Mouse (Mus musculus) urinary bladder, postnatal 10 days (tissue): Measurements from ENCODE around the gene Ndufb5.
"Not testable (repeated sequence)": the region's sequence is repeated elsewhere in the genome, so short reads cannot be mapped to it uniquely, and the experiment has no call there.

ENCODE experiments used
- DNase-seq: peaks from one replicate; pipeline ENCODE4 v3.0.0; 2022; ENCODE audit warnings: low spot score

The Ndufb5 gene

DNA sequence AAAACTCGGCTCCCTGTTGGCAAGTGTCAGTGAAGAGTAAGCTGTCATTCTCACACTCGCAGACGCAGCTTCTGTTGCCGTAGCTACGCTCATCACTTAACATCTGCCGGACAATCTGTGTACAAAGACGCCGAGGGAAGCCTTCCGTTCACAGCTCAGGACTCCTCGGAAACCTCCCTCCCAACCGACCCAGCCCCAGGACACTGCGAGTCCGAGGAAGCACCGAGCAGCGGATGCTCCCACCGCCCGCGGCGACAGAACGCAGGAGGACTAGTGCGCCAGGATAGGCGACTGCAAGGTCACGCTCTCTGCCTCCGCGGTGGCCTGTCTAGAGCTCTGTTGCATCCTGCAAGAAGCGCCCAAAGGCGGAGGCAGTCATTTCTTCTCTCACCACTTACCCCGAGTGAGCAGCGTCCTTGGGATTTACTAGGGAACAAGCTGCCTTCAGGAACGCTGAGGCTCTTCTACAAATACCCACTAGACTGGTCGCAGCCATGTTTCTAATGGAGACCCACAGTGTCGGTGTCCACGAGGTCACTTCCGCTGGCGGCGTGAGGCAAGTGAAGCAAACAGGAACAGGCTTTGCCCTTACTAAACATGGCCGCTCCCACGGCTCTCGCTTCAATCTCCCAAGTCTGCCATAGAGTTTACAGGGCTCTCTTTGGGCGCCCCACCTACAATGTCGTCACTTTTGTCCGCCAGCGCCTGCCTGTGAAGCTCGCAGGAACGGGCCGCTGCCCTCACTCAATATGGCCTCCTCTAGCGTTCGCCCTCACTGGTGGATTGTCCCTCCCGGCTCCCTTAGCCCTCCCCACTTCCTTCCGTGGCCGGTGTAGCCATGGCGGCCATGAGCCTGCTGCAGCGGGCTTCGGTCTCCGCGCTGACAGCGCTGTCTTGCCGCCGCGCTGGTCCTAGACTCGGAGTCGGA lies at the start of gene Ndufb5:
Ndufb5 (plus strand) TSS at position 747 of the 928 bp plus-strand sequence.
- DNase-seq: peak; percentile 86

DNA sequence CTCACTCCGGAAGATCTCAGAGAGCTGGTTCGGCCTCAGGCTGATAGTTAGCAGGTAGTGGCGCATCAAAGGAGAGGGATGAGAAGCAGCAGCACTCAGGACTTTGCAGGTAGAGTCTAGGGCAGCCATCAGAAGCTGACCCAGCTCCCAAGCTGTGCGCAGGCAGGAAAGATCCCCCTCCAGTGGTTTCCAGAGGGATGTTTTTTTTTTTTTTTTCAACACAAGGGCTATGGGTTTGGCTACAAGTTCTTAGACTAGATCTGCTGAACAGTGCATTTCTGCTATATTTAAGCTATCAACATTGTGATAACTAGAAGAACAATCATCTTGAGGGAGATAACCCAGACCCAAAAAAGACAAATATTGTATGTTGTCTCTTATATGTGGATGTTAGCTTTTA lies 49.6 kb upstream of the Ndufb5 start:
- no peak for DNase-seq

DNA sequence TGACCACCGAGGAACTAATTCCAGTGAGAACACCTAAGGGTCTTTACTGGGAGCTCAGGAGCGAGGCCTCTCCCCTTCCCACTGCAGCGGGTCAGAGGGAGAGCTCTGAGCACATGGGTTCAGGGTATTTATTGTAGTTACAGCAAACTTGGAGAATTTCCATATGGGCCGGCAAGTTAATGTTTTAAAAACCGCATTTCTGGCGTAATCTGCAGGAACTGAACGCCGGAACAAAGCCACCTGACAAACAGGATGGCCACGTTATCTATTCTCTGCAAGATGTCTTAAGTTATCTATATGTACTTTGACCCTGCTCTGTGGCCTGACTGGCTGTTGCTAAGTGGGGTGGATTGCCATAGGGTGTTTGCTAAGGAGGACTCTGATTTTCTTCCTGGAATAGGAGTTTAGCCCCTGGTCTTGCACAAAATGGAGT lies 47.2 kb upstream of the Ndufb5 start:
- DNase-seq: no peak

DNA sequence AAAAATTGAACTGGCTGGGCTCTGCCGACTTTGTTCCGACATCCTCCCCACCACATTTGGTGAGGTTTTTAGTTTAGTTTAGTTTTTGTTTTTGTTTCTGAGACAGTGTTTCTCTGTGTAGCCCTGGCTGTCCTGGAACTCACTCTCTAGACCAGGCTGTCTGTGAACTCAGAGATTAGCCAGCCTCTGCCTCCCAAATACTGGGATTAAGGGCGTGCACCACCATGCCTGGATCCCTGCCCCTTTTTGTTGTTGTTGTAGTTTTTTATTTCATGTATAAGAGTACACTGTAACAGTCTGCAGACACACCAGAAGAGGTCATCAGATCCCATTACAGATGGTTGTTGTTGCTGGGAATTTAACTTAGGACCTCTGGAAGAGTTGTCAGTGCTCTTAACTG lies 46.8 kb upstream of the Ndufb5 start:
- DNase-seq: no peak

DNA sequence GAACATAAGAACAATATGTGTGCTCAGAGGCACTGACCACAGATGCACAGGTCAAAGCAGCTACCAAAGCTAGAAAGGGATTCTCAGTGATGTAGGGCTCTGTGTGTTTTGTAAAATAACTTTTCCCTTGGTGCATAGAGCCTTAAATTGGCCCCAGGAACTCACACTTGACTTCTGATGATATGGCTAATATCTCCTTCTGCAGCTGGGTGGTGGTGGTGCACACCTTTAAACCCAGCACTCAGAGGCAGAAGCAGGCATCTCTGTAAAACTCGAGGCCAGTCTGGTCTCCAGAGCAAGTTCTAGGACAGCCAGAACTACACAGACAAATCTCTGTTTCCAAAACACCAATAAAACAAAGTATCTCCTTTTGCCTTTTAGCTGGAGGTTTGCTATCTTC lies 45.9 kb upstream of the Ndufb5 start:
- no peak for DNase-seq

DNA sequence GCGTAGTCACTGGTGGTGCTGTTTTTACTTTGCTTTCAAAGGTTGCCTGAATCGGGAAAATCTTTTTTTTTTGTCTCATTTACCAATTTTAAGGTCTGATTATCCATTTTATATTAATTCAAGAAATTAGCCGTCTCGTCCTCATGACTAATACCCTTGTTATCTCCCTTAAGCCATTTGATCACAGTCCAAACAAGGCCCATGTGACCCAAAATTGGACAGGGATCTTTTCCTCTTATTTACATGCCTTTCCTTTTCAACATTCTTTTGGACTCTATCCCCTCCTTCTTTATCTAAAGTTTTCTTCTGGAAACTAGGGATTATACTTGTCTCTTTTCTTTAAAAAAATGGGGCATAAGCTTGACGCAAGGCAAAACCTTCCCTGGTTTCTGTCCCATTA lies 44.9 kb upstream of the Ndufb5 start:
- no peak for DNase-seq

DNA sequence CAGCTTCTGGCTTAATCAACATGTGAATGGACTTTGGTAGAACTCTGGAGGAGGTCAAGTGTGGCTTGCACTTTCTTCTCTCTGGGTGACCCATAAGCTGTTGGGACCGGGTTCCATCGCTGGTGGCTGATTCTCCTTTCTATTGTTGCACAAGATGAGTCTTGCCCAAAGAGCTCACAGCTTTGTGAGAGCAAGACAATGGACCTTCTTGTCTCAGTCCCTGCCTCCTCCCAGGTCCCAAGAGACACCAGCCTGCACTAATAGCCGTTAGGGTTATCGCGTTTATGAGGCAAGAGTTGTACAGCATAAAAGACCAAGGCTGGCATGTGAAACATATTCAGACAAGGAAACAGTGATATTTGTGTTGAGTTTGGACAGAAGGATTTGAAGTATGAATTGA lies 42.6 kb upstream of the Ndufb5 start:
- DNase-seq: no peak

DNA sequence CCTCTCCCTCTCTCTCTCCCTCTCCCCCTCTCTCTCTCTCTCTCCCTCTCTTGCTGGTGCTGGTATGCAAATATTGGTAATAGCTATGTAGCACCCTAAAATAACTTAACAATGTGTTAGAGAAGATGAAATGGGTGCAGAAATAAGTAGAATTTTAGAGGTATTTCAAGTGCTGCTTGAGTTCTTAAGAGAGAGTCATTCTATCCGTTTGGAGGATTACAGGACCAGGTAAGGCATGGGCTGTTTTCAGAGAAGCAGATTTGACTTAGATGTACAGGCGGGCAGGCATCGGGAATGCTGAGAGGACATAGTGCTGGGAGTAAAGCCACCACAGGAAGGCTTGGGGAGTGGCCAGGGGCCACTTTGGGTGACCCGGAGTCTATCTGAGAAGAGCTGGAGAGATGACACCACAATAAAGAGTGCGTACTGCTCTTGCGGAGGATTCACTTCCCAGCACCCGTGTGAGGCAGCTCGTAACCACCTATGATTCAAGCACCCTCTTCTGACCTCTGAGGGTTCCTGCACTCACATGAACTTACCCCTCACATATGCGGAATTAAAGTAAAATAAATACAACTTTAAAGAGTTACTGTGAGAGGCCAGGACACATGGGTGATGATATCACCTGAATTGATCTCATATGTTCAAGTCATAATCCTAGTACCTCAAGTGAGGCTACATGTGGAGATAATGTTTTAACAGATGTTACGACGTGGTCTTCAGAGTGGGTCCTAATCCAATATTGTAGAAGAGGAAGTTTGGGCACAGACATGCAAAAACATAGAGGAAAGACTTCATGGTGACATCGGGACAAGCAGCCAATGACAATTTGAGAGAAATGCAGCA lies 41.8 kb upstream of the Ndufb5 start:
- DNase-seq: no peak

DNA sequence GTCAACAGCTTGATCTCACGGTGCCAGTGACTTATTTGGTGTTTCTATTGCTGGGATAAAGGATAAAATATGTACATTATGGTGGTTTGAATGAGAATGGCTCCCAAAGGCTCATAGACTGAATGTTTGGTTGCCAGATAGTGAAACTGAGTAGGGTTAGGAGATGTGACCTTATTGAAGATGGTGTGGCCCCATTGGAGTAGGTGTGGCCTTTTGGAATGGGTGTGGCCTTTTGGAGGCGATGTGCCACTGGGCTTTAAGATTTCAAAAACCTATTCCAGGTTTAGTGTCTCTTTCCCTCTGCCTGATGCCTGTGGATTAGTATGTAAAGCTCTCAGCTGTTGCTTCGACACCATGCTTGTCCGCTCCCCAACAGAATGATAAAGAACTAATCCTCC lies 41.2 kb upstream of the Ndufb5 start:
- DNase-seq: no peak

DNA sequence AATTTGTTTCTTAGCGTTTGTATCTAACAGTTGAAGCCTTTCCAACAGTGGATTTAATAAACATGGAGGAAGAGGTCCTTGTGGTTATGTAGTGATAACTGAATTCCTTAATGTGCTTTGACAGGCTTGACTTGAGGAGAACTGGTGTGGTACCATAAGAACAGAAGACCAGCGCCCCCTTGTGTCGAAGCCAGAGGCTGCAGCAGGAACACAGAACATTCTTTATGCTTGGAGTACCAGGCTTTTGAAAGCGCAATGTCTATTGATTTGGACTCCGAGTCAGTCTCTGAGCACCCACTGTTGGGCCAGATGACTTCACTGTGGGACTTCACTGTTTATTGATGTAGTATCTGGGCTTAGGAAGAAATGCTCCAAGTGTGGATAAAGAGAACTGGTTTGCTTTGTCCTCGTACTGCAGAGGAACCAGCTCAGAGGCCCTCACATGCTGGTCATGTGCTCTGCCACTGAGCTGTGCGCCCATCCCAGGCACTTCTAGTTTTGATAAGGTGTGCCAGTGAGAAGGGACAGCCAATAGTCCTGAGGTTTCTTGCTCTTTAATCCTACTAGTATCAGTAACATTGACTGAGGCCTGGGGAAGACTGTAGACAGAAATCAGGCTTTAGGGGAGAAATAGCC lies 38.4 kb upstream of the Ndufb5 start:
- peak; percentile 51 for DNase-seq

DNA sequence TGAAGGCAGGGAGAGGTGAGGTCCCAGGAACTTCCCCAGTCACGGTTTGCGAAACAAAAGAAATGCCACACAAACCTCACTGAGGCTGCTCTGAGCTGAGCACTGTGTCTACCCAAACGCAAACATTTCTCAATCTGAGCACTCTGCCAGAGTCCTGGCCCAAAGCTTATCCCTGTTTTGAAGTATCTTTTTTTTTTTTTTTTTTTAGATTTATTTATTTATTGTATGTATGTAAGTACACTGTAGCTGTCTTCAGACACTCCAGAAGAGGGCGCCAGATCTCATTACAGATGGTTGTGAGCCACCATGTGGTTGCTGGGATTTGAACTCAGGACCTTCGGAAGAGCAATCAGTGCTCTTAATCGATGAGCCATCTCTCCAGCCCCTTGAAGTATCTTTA lies 32.8 kb upstream of the Ndufb5 start:
- DNase-seq: not testable (repeated sequence)

DNA sequence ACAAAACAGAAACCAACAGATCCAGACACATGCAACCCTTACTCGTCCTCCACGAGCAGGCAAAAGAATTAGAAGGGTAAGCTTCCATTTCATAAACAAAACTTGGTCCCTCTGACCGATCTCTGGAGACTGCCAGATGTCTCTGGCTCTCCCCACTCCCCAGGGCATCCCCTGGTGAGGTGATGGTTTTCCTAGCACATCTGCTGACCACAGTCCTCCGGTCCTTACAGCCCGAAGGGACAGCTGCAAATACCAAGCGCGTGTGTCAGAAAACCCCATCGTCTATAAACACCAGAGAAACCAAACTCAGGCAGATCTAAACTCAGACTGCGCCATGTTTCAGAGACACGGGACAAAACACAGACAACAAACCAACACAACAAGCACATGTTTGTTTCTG lies 32.2 kb upstream of the Ndufb5 start:
- DNase-seq: not testable (repeated sequence)

DNA sequence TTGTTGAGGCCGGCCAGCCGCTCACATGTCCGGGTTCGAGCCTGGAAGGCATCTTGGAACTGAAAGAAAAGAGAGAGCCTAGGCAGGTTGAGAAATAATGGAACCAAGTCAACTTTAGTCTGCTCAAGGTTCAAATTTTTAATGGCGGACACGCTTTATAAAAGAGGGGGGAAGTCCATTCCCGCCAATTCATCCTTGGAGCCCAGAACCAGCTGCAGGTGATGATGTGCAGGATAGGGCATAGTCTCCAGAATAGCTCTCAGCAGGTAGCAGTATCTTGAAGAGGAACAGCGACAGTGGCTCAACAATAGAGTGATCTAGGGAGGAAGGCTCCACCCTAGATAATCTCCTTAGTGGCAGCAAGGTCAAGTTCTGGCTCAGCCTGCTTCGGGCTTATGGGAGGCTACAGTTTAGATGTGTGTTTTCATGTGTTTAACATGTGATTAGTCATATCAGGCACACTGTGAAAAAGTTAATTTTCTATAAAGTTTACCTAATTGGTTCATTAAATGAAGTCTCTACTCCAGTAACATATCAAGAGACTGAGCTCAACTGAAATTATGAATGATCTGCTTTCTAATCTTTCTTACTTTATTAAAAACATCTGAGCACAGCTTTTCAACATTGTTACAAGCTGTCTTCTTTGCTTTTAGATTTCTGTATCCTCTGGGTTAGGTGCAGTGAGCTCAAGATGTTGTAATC lies 31.0 kb upstream of the Ndufb5 start, which contains the start of gene Actl6a:
Actl6a (plus strand) TSS at position 652 of the 702 bp plus-strand sequence.
- not testable (repeated sequence) for DNase-seq

DNA sequence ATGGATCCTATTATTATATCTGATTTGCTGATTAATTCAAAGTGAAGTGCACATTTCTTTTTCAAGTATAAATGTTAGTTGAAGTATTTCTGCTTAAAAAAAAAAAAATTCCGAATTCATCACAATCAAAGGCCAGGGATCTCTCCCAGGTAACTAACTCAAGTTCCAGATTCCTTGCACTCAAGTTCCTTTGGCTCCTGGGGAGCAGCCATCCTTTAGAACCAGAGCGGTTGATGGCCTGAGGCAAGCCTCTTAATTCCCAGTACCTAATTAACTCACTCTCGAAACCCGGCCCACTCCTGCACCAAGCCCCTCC lies 28.8 kb upstream of the Ndufb5 start:
- no peak for DNase-seq

DNA sequence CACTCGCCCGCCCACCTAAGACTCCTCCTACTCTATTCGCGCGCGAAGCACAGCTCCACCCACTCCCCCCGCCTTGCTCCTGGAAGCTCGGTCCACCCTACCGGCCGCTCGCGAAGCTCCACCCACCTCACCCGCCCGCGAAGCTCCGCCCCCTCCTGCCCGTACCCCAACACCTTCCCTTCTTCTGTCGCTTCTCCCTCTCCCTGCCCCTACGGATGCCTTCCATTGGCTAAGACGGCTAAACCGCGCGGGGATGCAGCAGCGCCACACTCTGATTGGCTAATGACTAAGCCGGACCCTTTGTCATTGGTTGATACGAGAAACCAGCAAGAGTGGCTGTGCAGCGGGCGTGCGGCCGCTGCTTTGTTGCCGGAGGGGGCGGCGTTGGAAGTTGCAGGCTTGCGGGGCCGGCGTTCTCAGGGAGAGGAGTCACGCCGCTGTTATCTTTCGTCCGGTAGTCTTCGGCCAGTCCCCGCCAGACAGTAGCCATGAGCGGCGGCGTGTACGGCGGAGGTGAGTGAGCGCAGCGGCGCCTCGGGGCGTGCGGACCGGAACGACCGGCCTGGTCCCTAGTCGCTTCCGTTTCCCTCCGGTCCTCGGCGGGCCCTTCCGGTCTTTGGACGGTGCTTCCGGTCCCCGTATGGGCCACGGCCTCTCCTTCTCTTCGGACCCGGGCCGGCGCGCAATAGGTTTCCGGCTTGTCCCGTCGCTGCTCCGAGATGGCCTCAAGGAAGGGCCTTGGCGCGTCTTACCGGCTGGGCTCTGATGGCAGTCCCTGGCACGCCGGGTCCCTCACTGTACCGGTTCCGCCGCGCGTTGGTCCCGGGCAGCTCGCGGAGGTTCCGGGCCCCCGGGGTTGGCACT lies 28.2 kb upstream of the Ndufb5 start:
- DNase-seq: peak; percentile 94

DNA sequence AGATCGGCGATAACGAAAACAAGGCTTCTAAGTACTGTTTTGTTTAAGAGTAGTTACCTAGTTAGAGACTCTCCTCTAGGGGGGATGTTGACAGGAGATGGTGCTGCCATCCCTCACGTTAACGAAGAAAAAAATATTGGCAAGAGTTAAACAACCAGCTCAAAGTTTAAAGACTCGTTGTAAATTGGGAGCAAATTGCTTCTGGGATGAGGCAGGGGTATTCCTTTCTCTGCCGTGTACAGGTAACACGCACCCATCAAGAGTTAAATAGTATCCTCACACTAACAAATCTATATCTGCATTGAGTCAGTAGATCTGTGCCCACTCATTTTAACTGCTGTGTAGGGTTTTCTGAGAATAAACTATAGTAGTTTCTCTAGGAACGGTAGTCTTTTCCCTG lies 27.4 kb upstream of the Ndufb5 start:
- no peak for DNase-seq

DNA sequence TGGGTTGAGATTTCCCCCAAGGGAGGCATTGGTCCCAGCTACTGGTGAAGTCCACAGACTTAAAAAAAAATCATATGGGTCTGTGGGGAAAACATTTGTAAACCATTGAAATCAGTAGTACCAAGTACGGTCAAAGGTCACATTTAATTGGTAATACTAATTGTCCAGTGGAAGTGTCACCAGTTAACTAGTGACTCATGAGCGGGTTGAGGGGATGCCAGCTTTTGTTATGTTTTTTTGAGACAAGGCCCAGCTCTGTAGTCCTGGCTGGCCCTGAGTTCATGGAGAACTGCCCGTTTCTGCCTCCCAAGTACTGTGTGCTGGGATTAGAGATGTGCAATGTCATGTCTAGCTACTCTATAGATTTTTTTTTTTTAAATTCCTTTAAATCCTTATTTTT lies 23.1 kb upstream of the Ndufb5 start:
- no peak for DNase-seq

DNA sequence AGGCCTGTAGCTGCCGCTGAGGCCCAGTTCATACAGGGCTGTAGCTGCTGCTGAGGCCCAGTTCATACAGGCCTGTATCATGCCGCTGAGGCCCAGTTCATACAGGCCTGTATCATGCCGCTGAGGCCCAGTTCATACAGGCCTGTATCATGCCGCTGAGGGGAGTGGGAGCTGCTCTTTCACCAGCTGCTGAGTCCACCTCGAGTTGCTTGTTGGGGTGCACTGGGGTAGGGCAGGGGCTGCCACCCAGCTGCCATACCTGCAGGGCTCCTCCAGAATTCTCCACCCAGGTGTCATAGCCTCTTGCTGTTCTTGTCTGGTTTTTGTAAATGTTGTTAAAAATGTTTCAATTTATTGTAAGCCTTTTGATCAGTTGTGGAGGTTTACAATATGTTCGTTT lies 19.4 kb upstream of the Ndufb5 start:
- not testable (repeated sequence) for DNase-seq

DNA sequence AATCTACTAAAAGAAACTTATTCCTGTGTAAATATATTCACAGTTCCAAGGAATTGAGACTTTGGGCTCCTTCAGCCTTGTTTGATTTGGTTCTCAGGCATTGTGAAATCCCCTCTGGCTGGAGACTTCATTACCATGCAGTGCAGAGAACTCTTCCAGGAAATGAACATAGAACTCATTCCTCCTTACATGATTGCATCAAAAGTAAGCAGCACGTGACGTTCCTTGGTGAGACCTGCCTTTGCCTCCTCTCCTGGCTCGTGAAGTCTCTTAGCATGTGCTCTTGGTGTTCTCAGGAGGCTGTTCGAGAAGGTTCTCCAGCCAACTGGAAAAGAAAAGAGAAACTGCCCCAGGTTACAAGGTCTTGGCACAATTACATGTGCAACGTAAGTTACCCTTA lies 18.5 kb upstream of the Ndufb5 start:
- no peak for DNase-seq

DNA sequence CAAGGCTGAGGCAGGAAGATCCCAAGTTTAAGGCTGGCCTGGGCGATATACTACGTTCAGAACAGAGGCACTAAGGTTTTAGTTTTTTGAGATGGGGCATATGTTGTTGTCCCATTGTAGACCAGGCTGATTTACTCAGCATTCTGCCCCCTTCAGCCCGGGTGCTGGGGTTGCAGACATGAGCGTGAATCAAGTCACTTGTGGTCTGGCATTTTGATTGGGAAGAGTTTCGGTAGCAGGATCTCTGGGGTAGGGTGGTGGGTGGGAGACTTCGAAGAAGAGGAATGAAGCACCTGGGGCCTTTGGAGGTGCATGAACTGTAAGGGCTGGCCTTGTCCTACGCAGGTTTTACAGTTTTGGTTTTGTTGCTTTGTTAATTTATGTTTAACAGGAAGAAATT lies 12.6 kb upstream of the Ndufb5 start:
- DNase-seq: no peak

DNA sequence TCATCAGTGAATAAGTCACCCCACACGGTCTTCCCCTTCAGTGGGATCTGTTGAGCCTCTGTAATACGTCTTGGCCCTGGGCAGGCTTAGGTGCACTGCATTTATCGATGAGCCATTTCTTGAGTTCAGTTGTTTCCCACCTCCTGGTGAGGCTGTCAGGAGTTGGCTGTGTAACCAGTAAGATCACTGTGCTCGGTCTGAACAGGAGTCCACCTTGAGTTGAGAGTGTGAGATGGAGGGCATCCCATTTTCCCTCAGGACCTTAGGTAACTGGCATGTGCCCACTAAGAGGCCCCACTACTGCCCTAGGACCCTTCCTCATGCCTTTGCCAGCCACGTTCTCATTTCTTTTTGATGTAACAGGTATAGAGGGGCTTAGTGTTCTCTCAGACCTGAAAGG lies 10.8 kb upstream of the Ndufb5 start:
- no peak for DNase-seq
